Mouse (Mus musculus) kidney, postnatal 0 days (tissue): Measurements from ENCODE around the gene Cntnap5c. TPM values are rescaled to one million over a fixed set of nuclear protein-coding genes. Genes with fewer than 3 reads are reported as not detected.
"Not testable (repeated sequence)": the region's sequence is repeated elsewhere in the genome, so short reads cannot be mapped to it uniquely, and the experiment has no call there.

Experiments used
- ATAC-seq: fragments of 200-750 bp; cut with Nextera tagmentation; replicated peaks from 2 replicates; pipeline ENCODE4 v1.8.0; 2017; ENCODE audit warnings: low read depth, moderate number of reproducible peaks, moderate TSS enrichment, moderate library complexity; ENCODE audit not compliant: low FRiP score
- DNase-seq: peaks from one replicate; pipeline ENCODE4 v3.0.0-alpha.2; 2016; ENCODE audit warnings: low spot score
- H3K27ac ChIP-seq: fragments of 300-500 bp; sonication (generic); 2 replicates; pipeline ENCODE4 v1.5.1; 2014; ENCODE audit warnings: mild to moderate bottlenecking
- H3K27me3 ChIP-seq: fragments of 300-500 bp; sonication (generic); 2 replicates; pipeline ENCODE4 v1.6.1; 2014; ENCODE audit warnings: low read length, mixed read lengths; ENCODE audit not compliant: insufficient read depth
- H3K36me3 ChIP-seq: fragments of 300-500 bp; sonication (generic); 2 replicates; pipeline ENCODE4 v1.6.1; 2014; ENCODE audit warnings: low read length, mixed read lengths; ENCODE audit not compliant: insufficient read depth
- H3K4me1 ChIP-seq: fragments of 300-500 bp; sonication (generic); replicated peaks from 2 replicates; pipeline ENCODE4 v1.6.1; 2014; ENCODE audit warnings: antibody characterized with exemption, low read length, mixed read lengths; ENCODE audit not compliant: insufficient read depth
- H3K4me2 ChIP-seq: fragments of 300-500 bp; sonication (generic); 2 replicates; pipeline ENCODE4 v1.6.1; 2014; ENCODE audit warnings: mild to moderate bottlenecking, low read length, moderate library complexity, mixed read lengths
- H3K4me3 ChIP-seq: fragments of 300-500 bp; sonication (generic); replicated peaks from 2 replicates; pipeline ENCODE4 v1.5.1; 2014; ENCODE audit warnings: low read depth, low read length
- H3K9ac ChIP-seq: fragments of 300-500 bp; sonication (generic); 2 replicates; pipeline ENCODE4 v1.6.1; 2014; ENCODE audit warnings: low read depth, low read length
- H3K9me3 ChIP-seq: fragments of 300-500 bp; sonication (generic); replicated peaks from 2 replicates; pipeline ENCODE4 v1.6.1; 2016; ENCODE audit warnings: low read length, inconsistent platforms, mixed read lengths
- CTCF ChIP-seq: IDR thresholded peaks from 2 replicates; pipeline ENCODE4 v1.5.1; 2016; ENCODE audit warnings: antibody characterized with exemption, low read depth, mild to moderate bottlenecking, moderate library complexity
- WGBS: fragments of 180-500 bp; shearing (Covaris S2); extraction: QIAGEN DNeasy Blood & Tissue Kit; methylation state at CpG from one replicate; pipeline ENCODE4 v1.1.7; 2014; 5-methylcytosine and 5-hydroxymethylcytosine counted together
- polyA plus RNA-seq: library from polyadenylated mRNA; unstranded; fragments of >200 nt; fragmentation: Nextera tagmentation; extraction: Ambion mirVana; gene quantifications from 2 replicates; pipeline ENCODE4 v1.2.1, GENCODE M21; 2015

Gene Cntnap5c
- polyA plus RNA-seq, 1 experiment from 2014 or later, result not detected

- Histone ChIP-seq H3K27ac (no peak overlapping the region), H3K4me3 (no peak overlapping the region), H3K4me1 (no peaks in the 10 kb centered on the region), H3K4me2 (no peak overlapping the region), H3K9ac (no peak overlapping the region), H3K36me3 (no peaks in the 10 kb centered on the region), H3K9me3 (no peaks in the 10 kb centered on the region), H3K27me3 (no peaks in the 10 kb centered on the region)
- no peak for TF ChIP-seq CTCF
- WGBS, result 82% methylated on average over 3 of the region's 3 CpGs
- ATAC-seq, result no peak
- DNase-seq, result no peak
Observed at GRCm38 (mm10) chr17:57795408-57795807, 26.0 kb downstream of the Cntnap5c start.

- Histone ChIP-seq H3K27me3 (no peaks in the 10 kb centered on the region), H3K4me2 (no peak overlapping the region), H3K4me3 (no peak overlapping the region), H3K4me1 (no peaks in the 10 kb centered on the region), H3K9ac (no peak overlapping the region), H3K36me3 (no peaks in the 10 kb centered on the region), H3K27ac (no peak overlapping the region), H3K9me3 (no peaks in the 10 kb centered on the region)
- DNase-seq, result no peak
- no peak for TF ChIP-seq CTCF
- WGBS, result 73% methylated on average over 3 of the region's 3 CpGs
- ATAC-seq, result no peak
Observed at GRCm38 (mm10) chr17:57796668-57797311, 27.4 kb downstream of the Cntnap5c start.

GRCm38 (mm10) chr17:57799414-57799985 is 30.1 kb downstream of the Cntnap5c start:
- Histone ChIP-seq H3K9ac (no peak overlapping the region), H3K9me3 (no peaks in the 10 kb centered on the region), H3K36me3 (no peaks in the 10 kb centered on the region), H3K4me3 (no peak overlapping the region), H3K4me1 (no peaks in the 10 kb centered on the region), H3K27ac (no peak overlapping the region), H3K27me3 (no peaks in the 10 kb centered on the region), H3K4me2 (no peak overlapping the region)
- ATAC-seq (no peak), DNase-seq (no peak)
- 65% methylated on average over 3 of the region's 3 CpGs for WGBS
- no peak for TF ChIP-seq CTCF

- ATAC-seq (no peak), DNase-seq (no peak)
- 77% methylated on average over 1 of the region's 1 CpGs for WGBS
- H3K4me2 ChIP-seq, result no peak overlapping the region
- H3K9me3 ChIP-seq, result no peaks in the 10 kb centered on the region
- no peak overlapping the region for H3K9ac ChIP-seq
- no peaks in the 10 kb centered on the region for H3K27me3 ChIP-seq
- H3K27ac ChIP-seq, result no peak overlapping the region
- no peaks in the 10 kb centered on the region for H3K4me1 ChIP-seq
- no peaks in the 10 kb centered on the region for H3K36me3 ChIP-seq
- TF ChIP-seq CTCF, result no peak
- H3K4me3 ChIP-seq, result no peak overlapping the region
Observed at GRCm38 (mm10) chr17:57801180-57801579, 31.8 kb downstream of the Cntnap5c start.

- Histone ChIP-seq H3K27me3 (no peaks in the 10 kb centered on the region), H3K36me3 (no peaks in the 10 kb centered on the region), H3K27ac (no peak overlapping the region), H3K9me3 (no peaks in the 10 kb centered on the region), H3K9ac (no peak overlapping the region), H3K4me1 (no peaks in the 10 kb centered on the region), H3K4me2 (no peak overlapping the region), H3K4me3 (no peak overlapping the region)
- TF ChIP-seq CTCF, result no peak
- ATAC-seq, result no peak
- DNase-seq, result no peak
Observed at GRCm38 (mm10) chr17:57837090-57837971, 68.0 kb downstream of the Cntnap5c start.

GRCm38 (mm10) chr17:57855811-57856210 is 86.4 kb downstream of the Cntnap5c start:
- not testable (repeated sequence) for H3K9ac ChIP-seq, DNase-seq, H3K27ac ChIP-seq, H3K27me3 ChIP-seq, H3K4me2 ChIP-seq, H3K4me3 ChIP-seq, ATAC-seq, H3K4me1 ChIP-seq, H3K36me3 ChIP-seq, H3K9me3 ChIP-seq
- no CpG with 5 or more reads among the region's 4 CpGs for WGBS
